Mouse (Mus musculus): ENCODE results near the gene Bub3. TPM values are rescaled to one million over a fixed set of nuclear protein-coding genes. Genes with fewer than 3 reads are reported as not detected.

Gene Bub3
- polyA plus RNA-seq, 1 experiment from 2014 or later: 67.0 TPM

- Histone ChIP-seq H3K36me3 (replicated peaks; ENCODE audit: insufficient read depth, low read length) (no peaks in the 10 kb centered on the region), H3K27me3 (ENCODE audit: insufficient read depth, low read length) (peaks cover 92% of the 10 kb centered on the region), H3K4me3 (ENCODE audit: low read depth, low read length) (peak overlapping the region; percentile 41), H3K9ac (replicated peaks) (no peak overlapping the region), H3K9me3 (ENCODE audit: low read length) (no peaks in the 10 kb centered on the region), H3K27ac (ENCODE audit: low read depth) (no peak overlapping the region), H3K4me1 (ENCODE audit: insufficient read depth) (peaks cover 12% of the 10 kb centered on the region), H3K4me2 (ENCODE audit: low read depth, low read length) (peak overlapping the region; percentile 27; the same call in 1 of the 2 replicates)
- DNase-seq (no peak), ATAC-seq (no peak)
- TF ChIP-seq CTCF (IDR thresholded peaks at IDR 0.05; ENCODE audit: low read depth) (no peak), EP300 (IDR thresholded peaks at IDR 0.05; ENCODE audit: low read depth) (no peak)
- WGBS (ENCODE audit: insufficient replicate concordance): under 1% methylated on average over 75 of the region's 75 CpGs
Measured at GRCm38 (mm10) chr7:131543623-131544481, 16.2 kb upstream of the Bub3 start.

- Histone ChIP-seq H3K4me1 (ENCODE audit: insufficient read depth) (peaks cover 12% of the 10 kb centered on the region), H3K9me3 (ENCODE audit: low read length) (no peaks in the 10 kb centered on the region), H3K27me3 (ENCODE audit: insufficient read depth, low read length) (peaks cover 97% of the 10 kb centered on the region), H3K36me3 (replicated peaks; ENCODE audit: insufficient read depth, low read length) (no peaks in the 10 kb centered on the region), H3K4me2 (ENCODE audit: low read depth, low read length) (no peak overlapping the region), H3K4me3 (ENCODE audit: low read depth, low read length) (no peak overlapping the region), H3K27ac (ENCODE audit: low read depth) (no peak overlapping the region), H3K9ac (replicated peaks) (no peak overlapping the region)
- TF ChIP-seq CTCF (IDR thresholded peaks at IDR 0.05; ENCODE audit: low read depth): no peak
- no peak for ATAC-seq
- DNase-seq: no peak
- 6% methylated on average over 5 of the region's 5 CpGs for WGBS (ENCODE audit: insufficient replicate concordance)
Measured at GRCm38 (mm10) chr7:131544871-131545270, 15.2 kb upstream of the Bub3 start.

- H3K36me3 ChIP-seq (replicated peaks; ENCODE audit: insufficient read depth, low read length): no peaks in the 10 kb centered on the region
- DNase-seq (no peak), ATAC-seq (no peak)
- H3K27ac ChIP-seq (ENCODE audit: low read depth): no peak overlapping the region
- TF ChIP-seq EP300 (IDR thresholded peaks at IDR 0.05; ENCODE audit: low read depth): no peak
- no peak for TF ChIP-seq CTCF (IDR thresholded peaks at IDR 0.05; ENCODE audit: low read depth)
- H3K9me3 ChIP-seq (ENCODE audit: low read length): no peaks in the 10 kb centered on the region
- H3K4me2 ChIP-seq (ENCODE audit: low read depth, low read length): no peak overlapping the region
- H3K4me3 ChIP-seq (ENCODE audit: low read depth, low read length): no peak overlapping the region
- 4% methylated on average over 13 of the region's 13 CpGs for WGBS (ENCODE audit: insufficient replicate concordance)
- peaks cover 98% of the 10 kb centered on the region for H3K27me3 ChIP-seq (ENCODE audit: insufficient read depth, low read length)
- H3K4me1 ChIP-seq (ENCODE audit: insufficient read depth): peaks cover 12% of the 10 kb centered on the region
- no peak overlapping the region for H3K9ac ChIP-seq (replicated peaks)
Measured at GRCm38 (mm10) chr7:131545701-131546385, 14.2 kb upstream of the Bub3 start.

- Histone ChIP-seq H3K27me3 (ENCODE audit: insufficient read depth, low read length) (peaks cover 98% of the 10 kb centered on the region), H3K4me3 (ENCODE audit: low read depth, low read length) (no peak overlapping the region), H3K9ac (replicated peaks) (no peak overlapping the region), H3K36me3 (replicated peaks; ENCODE audit: insufficient read depth, low read length) (no peaks in the 10 kb centered on the region), H3K4me2 (ENCODE audit: low read depth, low read length) (no peak overlapping the region), H3K4me1 (ENCODE audit: insufficient read depth) (peaks cover 12% of the 10 kb centered on the region), H3K9me3 (ENCODE audit: low read length) (no peaks in the 10 kb centered on the region), H3K27ac (ENCODE audit: low read depth) (no peak overlapping the region)
- TF ChIP-seq CTCF (IDR thresholded peaks at IDR 0.05; ENCODE audit: low read depth): no peak
- TF ChIP-seq EP300 (IDR thresholded peaks at IDR 0.05; ENCODE audit: low read depth): no peak
- DNase-seq (no peak), ATAC-seq (no peak)
- 8% methylated on average over 2 of the region's 2 CpGs for WGBS (ENCODE audit: insufficient replicate concordance)
Measured at GRCm38 (mm10) chr7:131546423-131546822, 13.6 kb upstream of the Bub3 start.

- Histone ChIP-seq H3K9me3 (ENCODE audit: low read length) (no peaks in the 10 kb centered on the region), H3K27me3 (ENCODE audit: insufficient read depth, low read length) (peaks cover 98% of the 10 kb centered on the region), H3K4me3 (ENCODE audit: low read depth, low read length) (no peak overlapping the region), H3K9ac (replicated peaks) (no peak overlapping the region), H3K36me3 (replicated peaks; ENCODE audit: insufficient read depth, low read length) (no peaks in the 10 kb centered on the region), H3K4me1 (ENCODE audit: insufficient read depth) (peaks cover 10% of the 10 kb centered on the region), H3K4me2 (ENCODE audit: low read depth, low read length) (no peak overlapping the region), H3K27ac (ENCODE audit: low read depth) (no peak overlapping the region)
- 4% methylated on average over 5 of the region's 5 CpGs for WGBS (ENCODE audit: insufficient replicate concordance)
- DNase-seq: no peak
- TF ChIP-seq EP300 (IDR thresholded peaks at IDR 0.05; ENCODE audit: low read depth) (no peak), CTCF (IDR thresholded peaks at IDR 0.05; ENCODE audit: low read depth) (no peak)
- no peak for ATAC-seq
Measured at GRCm38 (mm10) chr7:131547481-131547880, 12.5 kb upstream of the Bub3 start.

- DNase-seq (no peak), ATAC-seq (no peak)
- Histone ChIP-seq H3K4me1 (ENCODE audit: insufficient read depth) (0 out of 2 replicates have a peak, but pooled peaks cover 2% of the 10 kb centered on the region), H3K4me2 (ENCODE audit: low read depth, low read length) (no peak within 1 kb of the TSS), H3K4me3 (ENCODE audit: low read depth, low read length) (no peak within 1 kb of the TSS), H3K9ac (replicated peaks) (no peak within 1 kb of the TSS), H3K27me3 (ENCODE audit: insufficient read depth, low read length) (peaks cover 98% of the 10 kb centered on the region), H3K9me3 (ENCODE audit: low read length) (no peaks in the 10 kb centered on the region), H3K27ac (ENCODE audit: low read depth) (no peak within 1 kb of the TSS), H3K36me3 (replicated peaks; ENCODE audit: insufficient read depth, low read length) (no peaks in the 10 kb centered on the region)
- no peak for TF ChIP-seq EP300 (IDR thresholded peaks at IDR 0.05; ENCODE audit: low read depth)
- no peak for TF ChIP-seq CTCF (IDR thresholded peaks at IDR 0.05; ENCODE audit: low read depth)
- 8% methylated on average over 3 of the region's 3 CpGs for WGBS (ENCODE audit: insufficient replicate concordance)
Measured at GRCm38 (mm10) chr7:131548473-131548872, 11.5 kb upstream of the Bub3 start, which contains the start of gene Hmx2. TSS of gene Hmx2 (plus strand) at chr7:131548773.
